Mouse (Mus musculus) retina, embryonic 14.5 days (tissue): ENCODE measurements at regions not wholly inside any gene's neighbourhood (a gene's known extent, or its start where the extent isn't known, plus 50 kb on each side); places are given as distances from the start of the nearest gene placed in this dataset.
A peak's percentile ranks its signal among the peaks of the same experiment; 100 is the strongest.

ENCODE experiments used
- DNase-seq: peaks from one replicate; pipeline ENCODE4 v3.0.0-alpha.2; 2015; ENCODE audit warnings: low spot score

DNA sequence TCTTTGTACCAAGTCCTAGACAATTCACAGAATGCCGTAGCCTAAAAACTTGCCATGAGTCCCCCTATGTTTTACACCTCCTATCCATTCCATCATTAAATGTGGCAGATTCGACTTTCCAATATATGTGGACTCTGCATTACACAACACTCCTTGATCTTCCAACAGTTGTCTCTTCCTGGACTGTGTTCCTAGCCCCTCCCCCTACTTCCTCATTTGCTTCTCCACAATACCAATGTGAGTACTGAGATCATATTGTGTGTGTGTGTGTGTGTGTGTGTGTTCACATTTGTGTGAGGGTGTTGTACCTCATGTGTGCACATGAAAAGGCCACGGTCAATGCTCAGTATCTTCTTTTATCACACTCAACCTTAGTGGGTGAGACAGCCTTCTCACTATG lies 144.5 kb upstream of the Klf6 start:
- no peak for DNase-seq

DNA sequence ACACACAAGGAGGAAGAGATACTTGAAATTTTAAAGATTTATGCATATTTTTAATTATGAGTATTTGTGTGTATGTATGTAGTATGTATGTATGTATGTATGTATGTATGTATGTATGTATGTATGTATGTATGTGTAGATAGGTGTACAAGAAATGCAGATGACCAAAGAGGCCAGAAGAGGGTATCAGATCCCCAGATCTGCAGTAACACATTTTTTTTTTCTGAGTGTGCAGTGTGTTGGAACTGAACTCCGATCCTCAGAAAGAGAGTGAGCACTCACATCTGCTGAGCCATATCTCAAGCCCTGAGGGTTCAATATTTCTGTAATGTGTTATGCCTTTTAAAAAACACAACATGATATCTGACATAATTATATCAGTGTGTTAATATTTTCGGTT lies 138.0 kb upstream of the Klf6 start:
- DNase-seq = no peak

- DNase-seq = no peak
These were observed 136.9 kb upstream of the Klf6 start for GRCm38 (mm10) chr13:5724364-5724763.

GRCm38 (mm10) chr13:5725984-5726383 lies 135.3 kb upstream of the Klf6 start:
- DNase-seq = no peak

DNA sequence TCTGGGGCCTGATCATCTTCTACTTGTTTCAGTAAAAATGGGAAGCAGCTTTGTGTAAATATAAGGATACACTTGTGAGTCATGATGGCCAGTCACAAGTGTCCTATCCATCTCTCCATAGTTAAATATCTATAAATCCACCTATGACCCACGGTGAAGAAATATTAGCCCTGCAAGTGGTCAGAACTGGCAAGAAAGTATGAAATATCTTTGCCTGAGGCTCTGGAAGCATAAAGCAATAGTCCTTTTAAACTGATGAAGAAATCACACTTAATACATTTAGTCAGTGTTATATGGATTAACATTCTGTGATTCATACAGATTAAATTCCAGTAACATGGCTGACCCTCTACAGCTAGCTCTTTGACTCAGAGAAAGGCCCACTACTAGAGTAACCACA lies 134.8 kb upstream of the Klf6 start:
- DNase-seq = no peak

DNA sequence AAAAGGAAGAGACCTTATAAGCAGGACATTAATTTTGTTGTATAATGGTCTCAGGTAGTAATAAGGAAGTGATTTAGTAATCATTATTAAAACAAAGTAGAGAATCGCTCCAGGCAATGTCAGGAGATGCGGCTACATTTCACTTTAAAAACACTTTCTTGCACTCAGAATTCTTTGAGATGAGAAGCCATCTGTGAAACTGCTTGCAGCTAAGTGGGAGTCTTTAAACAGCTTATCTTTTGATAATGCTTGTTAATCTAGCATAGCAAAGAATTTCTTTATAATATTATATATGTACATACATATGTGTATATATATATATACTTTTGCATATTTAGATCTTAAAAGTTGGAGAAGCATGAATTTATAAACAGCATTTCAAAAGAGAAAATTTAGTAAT lies 133.1 kb upstream of the Klf6 start:
- peak; percentile 22 for DNase-seq

GRCm38 (mm10) chr13:5728808-5729207 lies 132.5 kb upstream of the Klf6 start:
- DNase-seq = peak; percentile 80

GRCm38 (mm10) chr13:5729426-5730068 lies 131.7 kb upstream of the Klf6 start:
- DNase-seq = no peak

DNA sequence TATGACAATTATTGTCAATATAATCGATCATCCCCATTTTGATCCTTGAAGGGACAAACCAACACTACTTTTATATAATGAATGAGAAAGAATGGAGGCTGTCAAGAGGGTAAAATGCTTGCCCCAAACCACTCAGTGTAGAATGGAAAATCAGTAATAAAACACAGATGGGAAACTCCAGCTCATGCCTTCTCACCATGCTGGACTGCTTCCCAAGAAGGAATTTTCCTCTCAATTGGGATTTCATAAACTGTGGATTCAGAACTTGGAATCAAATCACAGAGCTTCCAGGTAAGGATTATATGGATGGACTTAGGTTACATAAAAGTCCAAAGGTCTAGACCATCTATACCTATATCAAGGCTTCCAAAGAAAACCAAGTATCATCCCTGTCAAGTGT lies 129.1 kb upstream of the Klf6 start:
- no peak for DNase-seq

- no peak for DNase-seq
These were observed 126.2 kb upstream of the Klf6 start for GRCm38 (mm10) chr13:5735027-5735624.

GRCm38 (mm10) chr13:5736472-5736871 lies 124.8 kb upstream of the Klf6 start:
- no peak for DNase-seq

GRCm38 (mm10) chr13:5737214-5737613 lies 124.1 kb upstream of the Klf6 start:
- DNase-seq = no peak

DNA sequence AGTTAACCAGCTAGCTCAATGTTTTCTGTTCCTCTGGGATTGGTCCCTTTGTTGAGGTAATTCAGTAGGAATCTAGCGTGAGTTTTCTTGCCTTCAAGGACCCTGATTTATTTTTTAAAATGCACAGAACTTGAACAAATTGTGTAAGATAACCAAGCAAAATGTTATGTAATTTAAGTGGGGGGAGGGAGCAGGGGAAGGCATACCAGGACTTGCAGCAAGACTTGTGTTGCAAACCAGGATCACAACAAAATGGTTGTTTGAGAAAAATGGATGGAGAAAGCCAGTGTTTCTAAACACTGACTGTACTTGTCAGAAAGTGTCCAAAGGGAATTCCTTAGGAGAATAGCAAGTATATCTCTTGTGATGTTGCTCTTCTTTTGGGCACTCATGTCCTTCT lies 120.5 kb upstream of the Klf6 start:
- no peak for DNase-seq

GRCm38 (mm10) chr13:5744949-5745348 lies 116.3 kb upstream of the Klf6 start:
- no peak for DNase-seq

DNA sequence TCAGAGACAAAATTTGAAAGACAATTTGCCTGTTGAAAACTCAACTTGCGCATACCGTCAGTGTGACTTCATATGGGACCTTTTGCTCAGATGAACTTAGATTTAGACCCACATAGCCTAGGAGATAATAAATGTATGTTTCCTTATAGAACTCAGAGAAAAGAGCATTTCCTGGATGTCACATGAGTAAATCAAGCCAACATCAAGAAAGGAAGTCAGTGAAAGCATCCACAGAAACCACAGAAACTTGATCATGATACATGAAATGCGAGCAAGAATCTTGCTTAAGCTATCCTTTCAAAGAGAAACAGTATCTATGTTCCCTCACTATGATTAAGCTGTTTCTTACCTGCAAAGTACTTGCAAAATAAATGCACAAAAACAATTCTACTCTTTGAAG lies 104.1 kb upstream of the Klf6 start:
- no peak for DNase-seq

DNA sequence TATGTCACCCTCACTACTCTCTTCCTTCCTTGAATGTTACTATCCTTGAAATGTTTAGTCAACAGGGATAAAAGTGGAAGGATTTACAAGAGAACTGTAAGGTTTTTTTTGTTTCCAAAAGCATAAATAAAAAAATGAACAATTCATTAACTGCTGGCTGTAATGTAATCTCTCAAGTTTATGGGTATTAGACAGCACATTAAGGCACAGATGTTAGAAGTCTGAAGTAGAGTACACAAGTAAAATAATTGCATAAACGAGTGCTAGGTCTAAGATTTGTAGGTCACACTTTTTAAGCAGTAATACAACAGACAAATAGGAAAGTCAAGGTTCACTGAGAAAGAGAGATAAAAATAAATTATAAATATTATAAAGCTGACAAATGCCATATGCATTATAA lies 103.3 kb upstream of the Klf6 start:
- DNase-seq = no peak

GRCm38 (mm10) chr13:5760030-5760429 lies 101.3 kb upstream of the Klf6 start:
- DNase-seq = no peak

DNA sequence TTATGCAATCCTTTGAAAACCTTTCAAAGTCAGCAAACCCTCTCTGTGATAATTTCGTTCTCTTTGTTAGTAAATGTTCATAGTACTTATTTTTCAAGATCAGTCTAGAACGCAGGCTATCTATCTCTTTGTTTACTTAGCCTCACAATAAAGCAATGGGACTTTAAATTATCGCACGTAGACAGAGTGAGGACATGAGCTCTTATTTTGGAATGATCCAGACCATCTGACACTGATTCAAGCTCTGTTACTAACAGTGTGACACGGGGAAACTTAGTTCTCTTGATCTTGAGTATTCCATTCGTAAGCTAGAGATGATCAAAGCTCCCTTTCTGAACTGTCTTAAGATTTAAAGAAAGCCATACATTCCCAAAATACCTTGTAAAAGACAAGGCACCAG lies 94.9 kb upstream of the Klf6 start:
- DNase-seq = no peak

DNA sequence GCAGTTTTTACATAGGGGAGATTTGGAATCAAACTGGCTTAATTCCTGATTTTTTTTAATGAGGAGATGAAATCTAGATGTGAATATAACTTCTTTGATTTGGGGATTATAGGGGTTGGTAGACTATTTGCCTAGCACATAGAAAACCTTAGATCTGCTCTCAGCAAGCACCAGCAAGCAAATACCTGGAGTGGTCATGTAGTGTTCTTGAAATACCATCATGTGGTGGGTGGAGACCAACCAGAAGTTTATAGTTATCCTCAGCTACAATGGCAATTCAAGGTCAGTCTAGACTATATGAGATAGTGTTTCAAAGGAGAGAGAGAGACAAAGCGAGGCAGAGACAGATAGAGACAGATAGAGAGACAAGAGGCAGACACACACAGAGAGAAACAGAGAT lies 94.1 kb upstream of the Klf6 start:
- DNase-seq = no peak

DNA sequence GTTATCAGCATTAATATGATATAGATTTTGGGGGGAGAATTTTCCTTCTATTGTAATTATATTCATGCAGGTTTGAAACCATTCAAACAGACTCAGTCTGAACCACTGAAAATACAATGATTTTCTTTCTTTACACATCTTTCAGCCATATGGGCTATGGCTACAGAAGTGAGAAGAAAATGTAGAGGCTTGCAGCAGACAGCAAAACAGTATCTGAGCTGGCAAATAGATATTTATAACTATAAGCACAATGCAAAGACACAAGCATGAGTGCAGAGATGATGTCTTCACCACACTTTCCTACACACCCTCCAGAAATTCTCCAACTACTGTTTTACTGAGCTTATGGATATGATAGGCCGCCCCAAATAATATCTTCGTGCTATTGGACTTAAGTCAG lies 92.6 kb upstream of the Klf6 start:
- no peak for DNase-seq

DNA sequence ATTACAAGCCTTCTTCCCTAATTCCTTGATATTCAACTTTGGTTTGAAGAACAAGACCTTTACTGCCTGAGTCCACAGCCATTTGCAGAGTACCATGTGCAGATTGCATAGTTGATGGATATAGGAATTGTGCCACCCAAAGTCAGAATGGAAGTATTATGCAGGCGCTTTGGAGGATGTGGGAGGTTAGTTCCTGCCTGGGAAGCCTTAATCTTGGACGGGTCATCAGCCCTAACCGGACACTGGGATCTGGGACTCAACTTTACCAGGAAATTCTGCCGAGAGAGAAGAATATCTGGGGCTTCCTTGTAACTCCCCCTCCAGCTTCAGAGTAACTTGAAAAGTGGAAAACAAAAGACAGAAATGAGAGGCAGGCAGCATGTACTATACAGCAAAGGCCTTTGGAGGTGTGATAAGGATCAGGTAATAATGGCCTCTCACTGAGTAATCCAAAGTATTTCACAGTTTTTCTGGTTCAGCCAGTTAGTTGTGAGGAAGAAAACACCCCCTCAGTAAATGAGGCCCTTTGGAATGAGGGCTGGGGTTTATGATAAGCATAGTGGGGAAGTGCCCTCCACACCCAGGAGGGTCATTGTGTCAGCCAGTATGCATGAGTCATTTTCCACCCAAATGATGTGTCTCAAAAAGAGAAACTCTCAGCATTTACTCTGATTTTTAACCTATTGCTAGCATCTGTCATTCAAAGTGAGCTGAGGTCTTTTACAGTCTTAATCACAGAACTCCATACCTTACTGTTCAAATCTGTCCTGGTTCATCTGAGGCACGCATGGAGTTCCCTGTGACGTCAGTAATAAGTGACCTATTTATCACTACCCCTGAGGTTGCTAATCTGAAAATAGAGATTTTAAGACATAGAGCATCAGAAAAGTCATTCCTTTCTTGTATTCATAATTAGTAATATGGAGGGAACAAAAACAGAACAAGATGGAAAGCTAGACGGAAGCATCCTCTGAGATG lies 91.7 kb upstream of the Klf6 start:
- no peak for DNase-seq

GRCm38 (mm10) chr13:5773811-5774210 lies 87.5 kb upstream of the Klf6 start:
- DNase-seq = no peak
